Mouse (Mus musculus): Measurements from ENCODE around the gene 6430548M08Rik. TPM values are rescaled to one million over a fixed set of nuclear protein-coding genes. Genes with fewer than 3 reads are reported as not detected.

6430548M08Rik gene
- polyA plus RNA-seq, 1 experiment from 2014 or later, result 13.2 TPM

DNA sequence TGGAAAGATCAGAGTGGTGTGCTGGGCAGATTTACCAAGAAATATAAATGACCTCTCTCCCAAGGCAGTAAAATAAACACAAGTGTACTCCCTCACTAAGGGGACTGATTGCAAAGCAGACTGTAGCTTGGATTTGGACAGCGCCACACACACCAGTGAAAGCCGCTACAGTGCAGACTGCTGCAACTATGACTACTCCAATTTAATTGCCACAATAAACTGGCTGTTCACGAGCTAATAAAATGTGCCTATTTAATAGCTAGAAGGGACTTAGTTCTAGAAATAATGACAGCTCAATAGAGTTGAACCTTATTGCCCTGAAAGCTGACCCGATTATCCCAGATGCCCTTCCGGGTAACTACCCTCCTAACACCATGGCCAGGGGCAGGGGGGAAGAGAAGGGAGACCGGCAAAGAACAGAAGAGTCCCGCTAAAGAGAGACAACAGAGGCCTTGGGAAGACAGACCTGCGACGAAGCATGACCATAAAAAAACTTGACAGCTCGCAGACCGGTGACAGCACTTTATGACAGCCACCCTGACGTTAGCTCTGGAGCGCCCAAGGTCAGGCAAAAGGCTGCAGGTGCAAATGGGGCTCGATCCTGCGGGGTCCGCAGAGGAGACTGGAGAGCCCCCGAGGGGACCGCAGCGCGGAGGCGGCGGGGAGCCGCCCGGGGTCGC is 13.4 kb upstream of the 6430548M08Rik start:
- ATAC-seq (ENCODE audit: low FRiP score, low TSS enrichment) (no peak; the same call in 1 of the 2 replicates), DNase-seq (ENCODE audit: low spot score) (no peak)
- H3K4me1 ChIP-seq (replicated peaks; ENCODE audit: control insufficient read depth, insufficient read depth), result peaks cover 9% of the 10 kb centered on the region; the same call in 1 of the 2 replicates
- peak overlapping the region; percentile 93 for H3K4me2 ChIP-seq (replicated peaks; ENCODE audit: low read depth)
- 1% methylated on average over 25 of the region's 25 CpGs for WGBS
- H3K27ac ChIP-seq (replicated peaks), result peak overlapping the region; percentile 95
- H3K36me3 ChIP-seq (ENCODE audit: control insufficient read depth, insufficient read depth, low read length), result no peaks in the 10 kb centered on the region
- no peaks in the 10 kb centered on the region for H3K27me3 ChIP-seq (ENCODE audit: control insufficient read depth, insufficient read depth, low read length)
- H3K9me3 ChIP-seq (ENCODE audit: control insufficient read depth, low read length), result no peaks in the 10 kb centered on the region
- TF ChIP-seq CTCF (IDR thresholded peaks at IDR 0.05; ENCODE audit: low read depth) (no peak), EP300 (optimal IDR thresholded peaks at IDR 0.05) (no peak)
- peak overlapping the region; percentile 85 for H3K9ac ChIP-seq (ENCODE audit: low read length)
- H3K4me3 ChIP-seq (ENCODE audit: low read depth, low read length), result peak overlapping the region; percentile 90

DNA sequence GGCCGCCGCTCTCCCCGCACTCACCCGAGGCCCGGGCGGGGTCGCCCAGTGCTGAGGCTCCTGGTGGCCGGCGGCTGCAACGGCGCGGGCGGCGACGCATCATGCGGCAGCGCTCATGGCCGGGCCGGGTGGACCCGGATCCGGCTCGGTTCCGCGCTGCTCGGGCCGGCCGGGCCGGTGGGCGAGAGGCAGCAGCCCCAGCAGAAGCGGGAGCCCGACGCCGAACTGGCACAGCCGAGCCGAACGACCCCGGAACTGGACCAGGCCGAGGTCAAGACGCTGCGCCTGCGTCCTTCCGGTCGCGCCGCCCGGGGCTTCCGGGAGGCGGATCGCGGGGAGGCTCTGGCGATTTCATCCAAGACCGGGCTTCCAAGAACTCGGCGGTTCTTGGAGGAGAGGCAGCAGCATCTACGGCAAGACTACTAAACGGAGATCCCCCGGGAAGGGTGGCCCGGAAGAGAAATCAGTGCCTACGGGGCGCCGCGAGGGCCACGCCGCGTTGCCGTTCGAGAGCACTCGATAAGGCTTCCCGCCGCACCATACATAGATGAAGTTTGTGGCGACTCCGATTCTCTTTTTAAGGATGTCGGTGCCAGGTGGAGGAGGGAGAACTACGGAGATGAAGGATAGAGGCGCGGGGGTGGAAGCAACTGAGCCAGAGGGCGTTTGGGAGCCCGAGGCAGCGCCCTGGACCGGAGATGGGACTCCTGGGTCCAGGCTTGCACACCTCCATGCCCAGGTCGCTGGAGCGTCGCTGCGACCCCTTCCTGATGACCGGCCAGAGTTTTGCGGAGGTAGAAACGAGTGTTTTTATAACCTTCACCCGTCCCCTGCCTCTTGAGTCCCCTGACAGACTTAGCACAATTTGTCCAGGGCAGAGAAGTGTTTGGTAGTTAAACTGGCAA is 12.6 kb upstream of the 6430548M08Rik start, which contains the start of gene Zdhhc7:
TSS of gene Zdhhc7 (minus strand) at position 415 of the 905 bp plus-strand sequence.
- H3K9ac ChIP-seq (ENCODE audit: low read length), result peak within 1 kb of the TSS; percentile 85
- DNase-seq (ENCODE audit: low spot score) (peak; percentile 86), ATAC-seq (ENCODE audit: low FRiP score, low TSS enrichment) (peak; percentile 72)
- peak within 1 kb of the TSS; percentile 93 for H3K4me2 ChIP-seq (replicated peaks; ENCODE audit: low read depth)
- H3K9me3 ChIP-seq (ENCODE audit: control insufficient read depth, low read length), result no peaks in the 10 kb centered on the region
- H3K36me3 ChIP-seq (ENCODE audit: control insufficient read depth, insufficient read depth, low read length), result no peaks in the 10 kb centered on the region
- WGBS, result under 1% methylated on average over 82 of the region's 88 CpGs
- TF ChIP-seq EP300 (optimal IDR thresholded peaks at IDR 0.05) (no peak), CTCF (IDR thresholded peaks at IDR 0.05; ENCODE audit: low read depth) (peak; percentile 8; the same call in 1 of the 2 replicates)
- peaks cover 9% of the 10 kb centered on the region; the same call in 1 of the 2 replicates for H3K4me1 ChIP-seq (replicated peaks; ENCODE audit: control insufficient read depth, insufficient read depth)
- H3K27ac ChIP-seq (replicated peaks), result peak within 1 kb of the TSS; percentile 95
- peak within 1 kb of the TSS; percentile 90 for H3K4me3 ChIP-seq (ENCODE audit: low read depth, low read length)
- no peaks in the 10 kb centered on the region for H3K27me3 ChIP-seq (ENCODE audit: control insufficient read depth, insufficient read depth, low read length)

DNA sequence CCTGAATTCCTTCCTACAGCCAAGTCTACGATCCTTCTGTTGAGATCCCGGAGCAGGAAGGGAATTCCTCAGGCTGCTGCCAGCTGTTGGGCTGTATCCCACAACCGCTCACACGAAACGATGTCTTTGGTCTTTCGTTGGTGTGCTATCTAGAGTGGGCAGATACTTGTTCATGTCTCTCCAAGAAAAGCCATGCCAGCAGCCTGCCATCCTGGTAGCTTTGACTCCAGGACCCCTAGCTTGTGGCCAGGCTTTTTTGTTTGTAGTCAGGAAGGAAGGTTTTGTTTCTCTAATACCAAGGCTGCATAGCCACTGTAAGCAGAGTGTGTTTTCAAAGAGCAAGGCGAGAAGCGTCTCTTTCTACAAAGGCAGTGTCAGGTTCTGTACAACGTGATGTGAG is 10.0 kb upstream of the 6430548M08Rik start:
- Histone ChIP-seq H3K27me3 (ENCODE audit: control insufficient read depth, insufficient read depth, low read length) (no peaks in the 10 kb centered on the region), H3K9ac (ENCODE audit: low read length) (no peak overlapping the region), H3K27ac (replicated peaks) (peak overlapping the region; percentile 49; the same call in 1 of the 2 replicates), H3K4me1 (replicated peaks; ENCODE audit: control insufficient read depth, insufficient read depth) (peaks cover 9% of the 10 kb centered on the region; the same call in 1 of the 2 replicates), H3K36me3 (ENCODE audit: control insufficient read depth, insufficient read depth, low read length) (no peaks in the 10 kb centered on the region), H3K4me2 (replicated peaks; ENCODE audit: low read depth) (no peak overlapping the region), H3K4me3 (ENCODE audit: low read depth, low read length) (no peak overlapping the region), H3K9me3 (ENCODE audit: control insufficient read depth, low read length) (no peaks in the 10 kb centered on the region)
- no peak for DNase-seq (ENCODE audit: low spot score)
- WGBS, result 76% methylated on average over 9 of the region's 9 CpGs
- ATAC-seq (ENCODE audit: low FRiP score, low TSS enrichment), result no peak
- TF ChIP-seq EP300 (optimal IDR thresholded peaks at IDR 0.05) (no peak), CTCF (IDR thresholded peaks at IDR 0.05; ENCODE audit: low read depth) (no peak)

GRCm38 (mm10) chr8:120104721-120105272 is 9.2 kb upstream of the 6430548M08Rik start:
- H3K9ac ChIP-seq (ENCODE audit: low read length), result no peak overlapping the region
- H3K4me3 ChIP-seq (ENCODE audit: low read depth, low read length), result no peak overlapping the region
- TF ChIP-seq EP300 (optimal IDR thresholded peaks at IDR 0.05), result no peak
- TF ChIP-seq CTCF (IDR thresholded peaks at IDR 0.05; ENCODE audit: low read depth), result no peak
- H3K27me3 ChIP-seq (ENCODE audit: control insufficient read depth, insufficient read depth, low read length), result no peaks in the 10 kb centered on the region
- no peaks in the 10 kb centered on the region for H3K36me3 ChIP-seq (ENCODE audit: control insufficient read depth, insufficient read depth, low read length)
- H3K4me2 ChIP-seq (replicated peaks; ENCODE audit: low read depth), result no peak overlapping the region
- no peaks in the 10 kb centered on the region for H3K9me3 ChIP-seq (ENCODE audit: control insufficient read depth, low read length)
- no peak for DNase-seq (ENCODE audit: low spot score)
- ATAC-seq (ENCODE audit: low FRiP score, low TSS enrichment), result peak; percentile 16; the same call in 1 of the 2 replicates
- H3K27ac ChIP-seq (replicated peaks), result peak overlapping the region; percentile 49; the same call in 1 of the 2 replicates
- 36% methylated on average over 9 of the region's 9 CpGs for WGBS
- H3K4me1 ChIP-seq (replicated peaks; ENCODE audit: control insufficient read depth, insufficient read depth), result peaks cover 9% of the 10 kb centered on the region; the same call in 1 of the 2 replicates

DNA sequence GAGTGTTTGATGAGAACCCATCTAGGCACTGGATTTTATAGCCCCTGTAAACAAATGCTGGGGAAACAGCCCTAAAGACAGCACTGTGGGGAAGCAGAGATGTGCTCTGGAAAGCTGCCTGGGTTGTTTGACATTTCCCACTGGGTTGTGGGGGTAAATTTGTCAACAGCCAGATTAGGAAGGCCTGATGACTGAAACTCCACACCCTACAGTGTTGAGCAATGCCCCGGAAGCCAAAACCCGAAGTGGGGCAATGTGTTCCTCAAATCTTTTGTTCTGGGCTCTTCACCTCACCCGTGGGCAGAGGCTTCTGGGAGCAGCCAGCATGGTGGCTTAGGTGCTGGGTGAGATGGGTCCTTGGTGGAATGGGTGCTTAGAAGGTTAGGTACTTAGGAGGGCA is 4.8 kb upstream of the 6430548M08Rik start:
- Histone ChIP-seq H3K36me3 (ENCODE audit: control insufficient read depth, insufficient read depth, low read length) (no peaks in the 10 kb centered on the region), H3K4me2 (replicated peaks; ENCODE audit: low read depth) (no peak overlapping the region), H3K4me3 (ENCODE audit: low read depth, low read length) (no peak overlapping the region), H3K27ac (replicated peaks) (peak overlapping the region; percentile 69), H3K4me1 (replicated peaks; ENCODE audit: control insufficient read depth, insufficient read depth) (peaks cover 3% of the 10 kb centered on the region), H3K27me3 (ENCODE audit: control insufficient read depth, insufficient read depth, low read length) (no peaks in the 10 kb centered on the region), H3K9ac (ENCODE audit: low read length) (no peak overlapping the region), H3K9me3 (ENCODE audit: control insufficient read depth, low read length) (no peaks in the 10 kb centered on the region)
- WGBS, result 23% methylated on average over 3 of the region's 3 CpGs
- TF ChIP-seq EP300 (optimal IDR thresholded peaks at IDR 0.05), result no peak
- TF ChIP-seq CTCF (IDR thresholded peaks at IDR 0.05; ENCODE audit: low read depth), result no peak
- DNase-seq (ENCODE audit: low spot score) (no peak), ATAC-seq (ENCODE audit: low FRiP score, low TSS enrichment) (no peak)
